Mouse (Mus musculus) adipocyte (in vitro differentiated cells): Measurements from ENCODE around the gene Arhgef1.
"Not testable (repeated sequence)": the region's sequence is repeated elsewhere in the genome, so short reads cannot be mapped to it uniquely, and the experiment has no call there.

ENCODE experiments used
- DNase-seq: peaks from one replicate; pipeline ENCODE4 v3.0.0-alpha.2; 2016; ENCODE audit warnings: low spot score

Arhgef1 gene

DNA sequence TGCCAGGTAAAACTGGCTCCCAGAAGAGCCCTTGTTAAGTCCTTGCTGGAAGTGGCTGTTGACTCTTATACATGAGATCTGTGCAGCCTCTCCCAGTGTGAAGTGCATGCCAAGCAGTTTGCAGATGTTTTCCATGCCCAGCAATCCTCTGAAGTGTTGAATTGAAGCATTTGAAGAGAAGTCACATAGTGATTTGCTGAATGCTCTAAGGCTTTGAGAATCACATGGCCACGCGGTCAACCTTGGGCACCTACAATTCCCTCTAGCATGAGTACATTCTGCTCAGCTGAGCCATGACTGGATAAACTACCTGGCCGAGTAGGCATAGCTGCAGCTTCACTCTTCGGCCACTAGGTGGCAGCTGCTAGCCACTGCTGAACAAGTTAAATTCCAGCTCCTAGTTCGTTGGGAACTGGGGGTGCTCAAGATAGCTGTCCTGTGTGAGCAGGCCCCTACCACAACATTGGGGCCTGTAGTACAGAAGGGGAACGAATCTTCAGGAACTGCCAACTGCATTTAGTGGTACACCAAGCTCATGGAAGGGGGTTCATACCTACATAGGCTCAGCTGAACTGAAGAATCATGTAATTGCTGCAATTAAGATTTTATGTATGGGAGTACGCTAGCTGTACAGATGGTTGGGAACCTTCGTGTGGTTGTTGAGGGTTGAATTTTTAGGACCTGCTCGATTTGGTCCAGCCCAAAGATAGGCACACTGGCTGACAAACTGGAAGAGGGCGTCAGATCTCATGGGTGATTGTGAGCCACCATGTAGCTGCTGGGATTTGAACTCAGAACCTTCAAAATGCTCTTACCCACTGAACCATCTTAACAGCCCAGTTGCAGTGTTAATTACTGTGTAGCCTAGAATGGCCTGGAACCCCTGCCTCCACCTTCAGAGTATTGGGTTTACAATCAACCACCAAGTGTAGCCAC is 12.2 kb upstream of the Arhgef1 start:
- peak; percentile 79 for DNase-seq

DNA sequence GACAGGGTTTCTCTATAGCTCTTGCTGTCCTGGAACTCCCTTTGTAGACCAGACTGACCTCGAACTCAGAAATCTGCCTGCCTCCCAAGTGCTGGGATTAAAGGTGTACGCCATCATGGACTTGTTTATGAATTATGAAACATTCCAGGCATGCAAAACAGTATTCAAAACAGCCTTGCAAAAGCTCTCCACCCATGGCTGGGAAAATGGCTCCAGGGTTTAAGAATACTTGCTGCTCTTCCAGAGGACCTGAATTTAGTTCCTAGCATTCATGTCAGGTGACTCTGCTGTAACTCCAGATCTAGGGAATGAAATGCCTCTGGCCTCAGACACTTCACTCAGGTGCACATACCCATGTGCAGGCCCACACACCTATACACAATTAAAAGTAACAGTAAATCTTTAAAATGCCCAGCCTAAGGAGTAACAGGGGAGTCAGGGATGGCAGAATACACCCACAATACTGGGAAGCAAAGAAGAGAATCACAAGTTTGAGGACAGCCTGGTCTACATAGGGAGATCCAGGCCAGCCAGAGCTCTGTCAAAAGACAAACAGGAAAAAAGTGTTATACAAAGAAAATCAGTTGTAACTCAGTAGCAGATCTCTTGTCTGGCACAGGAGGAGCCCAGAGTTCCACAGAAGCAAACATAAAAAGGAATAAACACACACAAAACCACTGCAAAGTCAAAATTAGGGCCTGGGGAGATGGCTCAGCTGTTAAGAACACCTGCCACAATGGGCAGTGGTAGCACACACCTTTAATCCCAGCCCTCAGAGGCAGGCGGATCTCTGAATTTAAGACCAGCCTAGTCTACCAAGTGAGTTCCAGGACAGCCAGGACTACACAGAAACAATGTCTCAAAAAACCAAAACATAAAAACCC is 11.2 kb upstream of the Arhgef1 start:
- DNase-seq: no peak

DNA sequence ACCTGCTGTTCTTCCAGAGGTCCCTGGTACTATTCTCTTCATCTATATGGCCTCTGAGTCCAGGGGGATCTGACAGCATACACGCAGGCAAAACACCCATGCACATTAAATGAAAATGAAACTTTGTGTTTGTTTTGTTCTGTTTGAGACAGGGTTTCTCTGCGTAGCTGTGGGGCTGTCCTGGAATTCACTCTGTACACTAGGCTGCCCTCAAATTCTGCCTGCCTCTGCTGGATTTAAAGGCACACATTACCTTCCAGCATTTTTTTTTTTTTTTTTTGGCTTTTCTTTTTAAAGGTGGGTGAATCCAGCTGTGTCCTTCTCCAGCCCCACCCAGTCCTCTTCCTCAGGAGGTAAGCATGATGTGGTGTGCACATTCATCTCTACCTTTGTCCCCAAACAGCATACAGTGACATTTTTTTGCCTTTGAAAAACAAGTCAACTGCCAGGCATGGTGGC is 10.6 kb upstream of the Arhgef1 start:
- no peak for DNase-seq

DNA sequence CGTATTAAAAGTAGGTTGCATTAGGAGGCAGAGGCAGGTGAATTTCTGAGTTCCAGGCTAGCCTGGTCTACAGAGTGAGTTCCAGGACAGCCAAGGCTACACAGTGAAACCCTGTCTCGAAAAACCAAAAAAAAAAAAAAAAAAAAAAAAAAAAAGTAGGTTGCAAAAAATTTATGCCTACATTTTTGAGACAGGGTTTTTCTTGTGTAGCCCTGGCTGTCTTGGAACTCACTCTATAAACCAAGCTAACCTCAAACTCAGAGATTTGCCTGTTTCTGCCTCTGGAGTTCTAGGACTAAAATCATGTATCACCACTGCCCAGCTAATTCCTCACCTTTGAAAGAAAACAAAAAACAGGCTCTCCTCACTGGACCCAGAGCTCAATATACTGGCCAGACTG is 7.0 kb upstream of the Arhgef1 start:
- not testable (repeated sequence) for DNase-seq

DNA sequence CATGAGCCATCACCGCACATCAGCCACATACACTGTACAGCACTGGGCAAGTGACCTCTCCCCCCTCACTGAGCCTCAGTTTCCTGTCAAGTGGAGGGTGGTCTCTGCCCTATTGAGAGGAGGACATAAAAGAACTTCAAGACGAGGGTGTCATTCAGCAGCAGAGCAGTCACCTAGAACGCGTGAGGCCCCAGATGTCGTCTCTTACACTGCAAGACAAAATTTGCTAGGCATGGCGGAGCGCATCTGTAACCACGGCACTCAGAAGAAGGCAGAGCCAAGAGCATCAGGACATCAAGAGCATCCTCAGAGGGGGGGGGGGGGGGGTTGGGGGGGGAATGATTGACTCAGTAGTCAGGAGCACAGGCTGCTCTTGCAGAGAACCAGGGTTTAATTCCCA is 6.4 kb upstream of the Arhgef1 start:
- DNase-seq: no peak

DNA sequence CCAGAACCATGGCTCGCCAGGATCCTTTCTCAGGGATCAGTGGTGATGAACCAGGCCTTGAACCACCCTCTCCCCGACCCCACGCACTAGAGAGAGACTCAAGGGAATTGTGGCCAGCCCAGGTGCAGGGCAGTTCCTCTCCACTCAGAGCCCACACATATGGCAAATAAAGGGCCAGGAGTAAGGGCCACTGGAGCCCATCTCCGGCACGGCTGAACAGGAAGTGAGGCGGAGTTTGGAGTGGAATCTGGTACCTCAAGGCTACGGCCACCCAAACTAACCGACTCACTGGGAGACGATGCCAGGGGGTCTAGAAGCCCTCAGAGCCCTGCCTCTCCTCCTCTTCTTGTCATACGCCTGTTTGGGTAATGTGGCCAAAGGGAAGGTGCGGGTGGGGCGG is 5.5 kb upstream of the Arhgef1 start, which contains the start of gene Cd79a:
Gene Cd79a, plus strand, starts transcription at position 158 of the 400 bp plus-strand sequence.
- DNase-seq: no peak

DNA sequence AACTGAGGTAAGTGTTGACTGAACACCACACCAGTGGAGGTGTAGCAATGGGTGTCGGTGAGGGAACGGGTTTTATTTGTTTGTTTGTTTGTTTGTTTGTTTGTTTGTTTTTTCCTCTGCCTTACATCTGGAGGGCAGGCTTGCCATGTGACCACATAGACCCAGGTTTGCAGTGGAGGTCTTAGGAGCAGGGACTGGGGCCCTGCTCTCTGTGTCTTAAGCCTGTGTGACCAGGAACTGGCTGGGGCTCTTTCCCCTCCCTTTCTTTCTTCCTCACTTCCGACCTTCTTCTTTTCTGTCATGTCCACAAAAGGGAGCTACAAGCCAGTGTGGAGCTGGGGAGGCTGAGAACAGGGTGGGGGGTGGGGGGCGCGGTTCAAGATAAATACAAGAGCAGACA is 4.8 kb upstream of the Arhgef1 start:
- DNase-seq: no peak

DNA sequence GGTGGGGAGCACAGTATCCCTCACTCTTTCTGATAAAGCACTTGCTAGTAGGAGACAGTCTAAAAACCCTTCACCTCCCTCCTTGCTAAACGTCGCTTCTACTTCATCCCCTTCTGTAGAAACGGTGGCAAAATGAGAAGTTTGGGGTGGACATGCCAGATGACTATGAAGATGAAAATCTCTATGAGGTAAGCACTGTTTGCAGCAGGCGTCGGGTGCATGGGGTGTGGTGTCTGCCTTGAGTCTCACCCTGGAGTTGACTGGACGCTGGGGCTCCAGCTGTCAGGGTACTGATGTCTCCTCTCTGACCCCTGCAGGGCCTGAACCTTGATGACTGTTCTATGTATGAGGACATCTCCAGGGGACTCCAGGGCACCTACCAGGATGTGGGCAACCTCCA is 1.6 kb upstream of the Arhgef1 start:
- no peak for DNase-seq

DNA sequence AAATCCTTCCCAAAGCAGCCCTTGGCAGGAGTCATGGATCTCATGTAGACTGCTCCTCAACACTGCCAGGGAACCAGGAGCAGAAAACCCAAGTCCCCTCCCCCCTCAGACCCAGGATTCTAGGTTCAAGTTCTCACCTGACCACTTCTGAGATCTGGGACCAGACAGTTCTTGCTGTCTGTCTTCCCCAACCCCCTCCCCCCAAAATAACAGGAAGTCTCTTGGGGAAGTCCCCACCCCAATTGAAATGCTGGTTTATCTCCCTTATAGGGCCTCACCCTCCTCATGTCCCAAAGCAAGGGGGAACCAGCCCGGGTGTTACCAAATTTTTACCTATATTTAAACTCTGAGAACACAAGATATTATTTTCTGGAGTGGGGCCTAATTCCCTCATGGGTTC is 870 bp upstream of the Arhgef1 start:
- no peak for DNase-seq

DNA sequence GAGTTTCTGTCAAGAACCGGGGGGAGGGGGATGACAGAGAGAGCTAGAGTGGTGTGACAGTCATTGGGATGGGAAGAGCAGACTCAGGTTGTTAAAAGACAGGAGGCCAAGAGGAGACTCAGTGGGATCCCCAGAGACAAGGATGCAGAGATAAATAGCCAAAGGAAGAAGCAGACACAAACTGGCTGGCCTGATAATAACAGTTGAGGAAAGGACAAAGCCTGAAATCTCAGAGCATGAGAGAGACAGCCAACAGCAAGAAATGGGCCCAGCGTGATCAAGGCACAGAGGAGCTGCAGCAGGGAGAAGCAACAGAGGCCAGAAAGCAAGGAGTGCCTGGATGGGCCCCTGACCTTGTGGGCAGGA is 465 bp upstream of the Arhgef1 start:
- DNase-seq: no peak

DNA sequence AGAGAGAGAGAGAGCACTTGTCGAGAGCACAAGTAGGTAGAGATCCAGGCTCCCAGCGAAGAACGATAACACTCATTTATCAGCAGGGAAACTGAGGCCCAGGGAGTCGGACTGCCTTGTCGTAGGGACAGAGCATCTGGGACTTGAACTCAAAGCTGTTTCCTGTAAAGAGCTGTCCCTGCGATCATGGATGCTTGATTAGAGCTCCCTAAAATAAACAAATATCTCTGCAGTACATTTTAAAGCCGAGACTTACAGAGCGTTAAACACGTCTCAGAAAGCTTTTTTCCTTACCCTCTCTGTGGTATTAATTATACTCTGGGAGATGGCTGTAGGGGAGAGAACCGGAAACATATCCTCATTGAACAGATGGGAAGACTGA is 723 bp downstream of the Arhgef1 start:
- no peak for DNase-seq

DNA sequence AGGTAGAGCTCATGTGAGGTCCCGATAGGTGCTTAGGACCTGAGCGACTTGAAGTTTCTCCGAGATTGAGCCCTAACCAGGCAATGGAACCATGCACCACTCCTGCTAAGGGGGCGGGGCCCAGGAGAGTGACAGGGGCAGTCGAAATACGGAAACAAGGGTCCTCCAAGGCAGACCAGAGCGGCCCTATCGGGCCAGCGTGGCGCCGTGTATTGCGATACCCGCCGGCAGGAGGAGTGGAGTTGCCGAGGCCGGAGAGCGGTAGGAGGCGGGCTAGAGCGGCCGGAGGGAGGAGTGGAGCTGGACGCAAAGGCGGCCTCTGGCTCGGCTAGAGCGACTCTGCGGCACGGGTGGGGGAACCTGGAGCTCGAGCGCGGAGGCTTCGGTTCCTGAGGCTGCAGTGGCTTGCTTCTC is 1.4 kb downstream of the Arhgef1 start:
- DNase-seq: peak; percentile 94

DNA sequence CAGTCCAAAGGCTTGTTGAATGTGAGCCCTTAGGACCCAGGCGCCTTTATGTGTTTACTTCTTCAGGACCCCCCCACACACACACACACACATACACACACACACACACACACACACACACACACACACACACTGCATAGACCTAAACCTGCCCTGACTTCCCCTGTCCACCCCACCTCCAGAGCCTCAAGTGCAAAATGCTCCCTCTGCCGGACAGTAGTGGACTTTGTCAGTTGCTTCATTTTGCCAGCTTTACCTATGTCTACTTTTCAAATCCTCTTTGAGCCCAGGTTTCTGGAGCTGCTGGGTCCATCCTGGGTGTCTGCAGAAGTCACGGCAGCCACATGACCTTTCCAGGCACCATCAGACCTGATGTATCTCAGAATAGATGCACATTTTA is 2.2 kb downstream of the Arhgef1 start:
- peak; percentile 72 for DNase-seq

DNA sequence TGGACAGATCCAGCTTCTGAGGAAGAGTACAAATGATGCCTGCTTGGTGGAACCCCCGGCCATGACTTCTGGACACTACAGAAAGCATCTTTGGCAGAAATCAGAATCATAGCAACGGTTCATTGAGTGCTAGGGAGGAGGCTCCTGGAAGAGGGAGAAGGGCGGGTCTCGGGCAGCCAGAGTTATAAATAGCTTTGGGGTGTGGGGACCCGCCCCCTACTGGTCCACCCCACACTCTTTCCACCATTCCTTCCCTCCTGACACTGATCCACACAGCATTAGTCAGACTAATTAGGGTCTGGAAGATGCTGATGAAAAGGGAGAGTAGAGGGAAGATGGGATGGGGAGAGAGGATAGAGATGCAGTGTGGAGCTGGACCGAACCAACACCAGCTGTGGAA is 3.8 kb downstream of the Arhgef1 start:
- no peak for DNase-seq

DNA sequence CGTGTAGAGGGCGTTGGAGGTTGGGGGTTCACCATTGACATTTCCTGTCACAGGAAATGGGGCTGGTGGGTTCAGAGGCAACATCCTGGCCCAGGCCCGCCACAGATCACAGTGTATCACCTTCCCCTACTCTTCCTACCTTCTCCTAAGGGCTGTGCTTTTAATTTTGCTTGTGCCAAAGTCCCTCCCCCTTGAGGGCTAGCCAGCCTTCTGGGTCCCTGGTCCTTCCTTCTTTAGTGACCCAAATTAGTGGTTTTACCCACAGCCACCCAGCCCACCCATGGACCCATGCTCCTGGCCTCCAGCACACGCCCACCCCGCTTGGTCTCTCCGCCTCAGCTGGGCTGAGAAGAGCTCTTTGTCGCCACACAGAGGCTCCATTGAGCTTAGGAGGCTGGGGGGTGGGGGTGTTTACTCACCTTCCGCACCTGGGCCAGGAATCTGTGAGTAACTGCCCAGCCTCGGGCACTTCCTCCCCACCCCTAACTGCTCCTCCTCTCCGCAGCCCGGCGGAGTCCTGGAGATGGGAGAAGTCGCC is 4.6 kb downstream of the Arhgef1 start:
- no peak for DNase-seq

DNA sequence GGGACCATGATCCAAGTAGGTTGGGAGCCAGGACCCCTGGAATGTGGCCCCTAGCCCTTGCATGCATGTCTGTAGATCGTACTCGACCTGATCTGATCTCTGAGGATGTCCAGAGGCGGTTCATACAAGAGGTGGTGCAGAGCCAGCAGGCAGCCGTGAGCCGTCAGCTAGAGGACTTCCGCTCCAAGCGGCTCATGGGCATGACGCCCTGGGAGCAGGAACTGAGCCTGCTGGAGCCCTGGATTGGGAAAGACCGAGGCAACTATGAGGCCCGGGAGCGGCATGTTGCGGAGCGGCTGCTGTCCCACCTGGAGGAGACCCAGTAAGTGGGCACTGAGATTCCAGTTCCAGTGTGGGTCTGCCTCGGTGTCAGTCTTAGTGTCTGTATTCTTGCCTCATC is 9.8 kb downstream of the Arhgef1 start:
- peak; percentile 7 for DNase-seq

DNA sequence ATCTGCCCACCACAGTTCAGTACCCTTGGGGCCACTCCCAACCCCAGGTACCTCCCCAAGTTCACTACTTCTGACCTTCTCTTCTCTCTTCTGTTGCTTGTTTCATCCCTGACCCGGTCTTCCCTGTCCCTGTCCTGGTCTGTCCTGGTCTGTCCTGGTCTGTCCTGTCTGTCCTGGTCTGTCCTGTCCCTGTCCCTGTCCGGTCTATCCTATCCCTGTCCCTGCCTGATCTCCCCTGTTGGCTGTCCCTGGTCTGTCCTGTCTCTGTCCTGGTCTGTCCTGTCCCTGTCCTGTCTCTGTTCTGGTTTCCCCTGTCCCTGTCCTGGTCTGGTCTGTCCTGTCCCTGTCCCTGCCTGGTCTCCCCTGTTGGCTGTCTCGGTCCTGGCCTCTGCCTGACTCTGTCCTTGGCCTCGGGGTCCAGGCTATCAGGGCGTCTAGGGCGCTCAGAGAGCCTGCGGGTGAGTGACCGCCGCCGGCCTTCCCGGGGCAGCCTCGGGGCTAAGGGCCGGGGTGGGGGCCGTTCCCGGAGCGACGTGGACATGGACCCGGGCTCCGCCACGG is 16.1 kb downstream of the Arhgef1 start:
- no peak for DNase-seq

DNA sequence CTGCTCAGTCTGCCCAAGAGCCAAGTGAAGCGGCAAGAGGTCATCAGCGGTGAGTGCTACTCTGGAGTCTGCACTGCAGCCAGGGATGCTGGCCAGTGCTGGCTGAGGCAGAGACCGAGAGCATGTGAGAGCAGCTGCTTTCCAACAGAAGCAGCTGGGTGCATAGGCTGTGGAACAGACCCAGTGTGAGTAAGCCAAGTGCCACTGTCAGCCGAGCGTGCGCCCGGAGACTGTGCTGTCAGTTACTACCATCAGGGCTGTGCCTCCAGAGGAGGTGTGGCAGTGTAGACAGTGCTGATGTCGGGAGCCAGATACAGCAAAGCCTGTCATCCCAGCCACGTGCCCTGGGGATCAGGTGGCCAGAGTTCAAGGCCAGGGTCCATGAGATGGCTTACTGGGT is 17.0 kb downstream of the Arhgef1 start:
- peak; percentile 29 for DNase-seq

DNA sequence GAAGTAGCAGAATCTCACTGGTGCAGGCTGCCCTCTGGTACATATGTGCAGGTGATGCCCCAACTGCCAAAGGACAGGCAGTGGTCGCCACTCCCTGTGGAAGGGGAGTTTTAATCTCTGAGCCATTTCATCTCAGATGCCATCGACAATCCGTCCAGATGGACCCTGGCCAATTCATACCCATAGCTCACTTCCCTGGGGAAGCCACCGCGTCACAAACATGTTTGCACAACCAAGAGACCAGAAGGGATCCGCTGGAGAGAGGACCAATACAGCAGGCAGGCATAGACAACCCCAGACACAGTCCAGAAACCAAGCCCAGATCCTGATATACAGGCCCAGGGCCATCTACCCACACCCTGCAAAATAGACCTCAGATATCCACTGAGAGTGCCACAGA is 27.8 kb downstream of the Arhgef1 start:
- no peak for DNase-seq

DNA sequence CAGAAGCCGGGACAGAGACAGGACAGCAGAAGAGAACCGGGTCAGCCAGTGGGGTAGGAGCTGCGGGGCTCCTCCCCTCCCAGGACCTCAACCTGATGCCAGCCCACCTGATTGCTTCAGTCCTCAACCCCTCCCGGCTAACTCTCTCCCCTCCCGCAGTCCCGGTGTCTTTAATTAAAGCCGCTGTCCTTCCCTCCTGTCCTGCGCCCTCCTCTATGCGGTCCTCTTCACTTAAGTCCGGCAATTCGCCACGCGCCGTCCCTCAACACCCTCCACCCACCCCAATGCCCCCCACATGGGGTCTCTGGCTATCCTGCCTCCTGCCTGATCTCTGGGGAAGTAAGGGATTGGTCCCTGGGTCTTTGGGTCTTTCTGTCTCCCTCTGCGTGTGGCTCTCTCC is 28.9 kb downstream of the Arhgef1 start:
- DNase-seq: no peak

DNA sequence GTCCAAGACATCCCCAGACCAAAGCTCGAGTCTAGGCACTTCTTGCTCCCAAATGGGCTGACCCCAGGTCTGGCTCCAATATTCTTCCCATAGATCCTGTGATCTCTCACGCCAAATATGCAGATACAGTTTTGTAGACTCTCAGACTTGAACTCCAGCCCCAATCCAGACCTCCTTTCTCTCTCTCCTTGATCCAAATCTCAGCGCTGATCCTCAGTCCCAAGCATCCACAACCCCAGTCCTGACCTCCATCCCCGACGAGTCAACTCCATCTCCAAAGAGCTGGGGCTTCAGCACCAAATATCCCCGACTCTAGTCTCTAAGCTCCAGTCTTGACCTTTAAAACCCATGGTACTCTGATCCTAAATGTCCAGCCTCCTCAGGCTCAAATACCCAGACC is 40.9 kb downstream of the Arhgef1 start:
- DNase-seq: no peak

DNA sequence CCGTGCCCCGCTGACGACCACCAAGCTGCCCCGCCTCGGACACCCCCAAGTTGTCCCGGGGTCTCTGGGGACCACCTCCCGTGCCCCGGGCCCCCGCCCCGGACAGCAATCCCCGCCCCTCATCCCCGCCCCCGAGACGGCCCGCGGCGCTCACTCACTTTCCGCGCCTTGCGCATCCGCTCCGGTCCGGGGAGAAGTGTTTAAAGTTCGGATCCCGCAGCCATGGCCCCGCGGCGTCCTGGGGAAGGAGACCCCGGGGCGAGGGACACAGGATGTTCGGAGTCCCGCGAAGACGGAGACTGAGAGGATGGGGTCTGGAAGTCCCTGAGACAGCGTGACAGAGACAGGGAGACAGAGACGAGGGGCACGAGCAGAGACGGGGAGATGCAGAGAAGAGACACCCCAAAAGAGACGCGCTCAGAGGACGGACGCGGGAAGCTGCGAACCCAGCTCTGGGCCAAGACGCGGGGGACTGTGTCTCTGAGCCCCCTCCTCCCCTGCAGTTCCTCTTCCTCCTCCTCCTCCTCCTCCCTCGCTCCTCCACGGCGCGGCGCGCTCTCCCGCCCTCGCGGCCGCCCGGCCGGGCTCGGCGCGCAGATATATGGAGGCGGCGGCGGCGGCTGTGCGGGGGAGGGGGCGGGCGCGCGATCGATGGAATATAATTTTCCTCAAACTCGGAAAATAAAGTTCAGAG is 41.7 kb downstream of the Arhgef1 start, which contains the start of gene Gm4881:
Gene Gm4881, minus strand, starts transcription at position 238 of the 694 bp plus-strand sequence.
- DNase-seq: no peak
